Mouse (Mus musculus): ENCODE data around the gene Fam122a. TPM values are rescaled to one million over a fixed set of nuclear protein-coding genes. Genes with fewer than 3 reads are reported as not detected.

Gene Fam122a
- total and polyA plus RNA-seq, 2 experiments from 2014 or later = 19.7 to 61.4 TPM

DNA sequence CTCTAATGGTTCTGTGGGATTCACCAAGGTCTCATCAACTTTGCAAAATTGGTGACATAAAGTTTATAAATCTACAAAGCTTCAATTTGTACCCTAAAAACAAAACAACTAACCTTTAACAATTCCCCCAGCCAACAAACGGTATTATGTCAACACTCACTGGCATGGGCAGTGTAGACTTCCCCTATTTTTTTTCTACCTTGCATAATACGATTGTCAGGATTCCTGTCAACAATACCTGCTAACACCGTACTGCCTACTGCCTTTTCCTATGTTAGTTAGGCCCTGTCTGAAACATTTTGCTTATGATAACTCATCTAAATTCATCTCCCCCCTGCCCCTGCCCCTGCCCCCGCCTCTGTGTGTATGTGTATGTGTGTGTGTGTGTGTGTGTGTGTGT, 16.7 kb upstream of the Fam122a start:
- WGBS = 81% methylated on average over 4 of the region's 4 CpGs
- Histone ChIP-seq H3K9me3 (ENCODE audit: low read length) (no peaks in the 10 kb centered on the region), H3K27me3 (ENCODE audit: insufficient read depth, low read length) (no peaks in the 10 kb centered on the region), H3K4me1 (ENCODE audit: insufficient read depth, low read length) (no peaks in the 10 kb centered on the region), H3K36me3 (ENCODE audit: insufficient read depth, low read length) (no peaks in the 10 kb centered on the region), H3K4me2 (ENCODE audit: low read depth, low read length, poor library complexity, severe bottlenecking) (no peak overlapping the region), H3K9ac (replicated peaks; ENCODE audit: low read length, poor library complexity, severe bottlenecking) (no peak overlapping the region), H3K27ac (ENCODE audit: low read depth, low read length) (no peak overlapping the region), H3K4me3 (ENCODE audit: low read depth, low read length) (no peak overlapping the region)
- no peak for TF ChIP-seq CTCF (IDR thresholded peaks at IDR 0.05)
- no peak for ATAC-seq (ENCODE audit: low FRiP score)
- no peak for DNase-seq (ENCODE audit: low spot score)

- no peak overlapping the region for H3K9ac ChIP-seq (replicated peaks; ENCODE audit: low read length, poor library complexity, severe bottlenecking)
- no peak overlapping the region for H3K4me3 ChIP-seq (ENCODE audit: low read depth, low read length)
- H3K9me3 ChIP-seq (ENCODE audit: low read length) = no peaks in the 10 kb centered on the region
- H3K27me3 ChIP-seq (ENCODE audit: insufficient read depth, low read length) = no peaks in the 10 kb centered on the region
- H3K4me1 ChIP-seq (ENCODE audit: insufficient read depth, low read length) = no peaks in the 10 kb centered on the region
- H3K36me3 ChIP-seq (ENCODE audit: insufficient read depth, low read length) = no peaks in the 10 kb centered on the region
- WGBS = 22% methylated on average over 3 of the region's 3 CpGs
- DNase-seq (ENCODE audit: low spot score) = no peak
- no peak overlapping the region for H3K27ac ChIP-seq (ENCODE audit: low read depth, low read length)
- no peak for TF ChIP-seq CTCF (IDR thresholded peaks at IDR 0.05)
- ATAC-seq (ENCODE audit: low FRiP score) = no peak
- H3K4me2 ChIP-seq (ENCODE audit: low read depth, low read length, poor library complexity, severe bottlenecking) = no peak overlapping the region
These were observed 14.7 kb upstream of the Fam122a start for GRCm38 (mm10) chr19:24491824-24492223.

GRCm38 (mm10) chr19:24490275-24490674, 13.1 kb upstream of the Fam122a start:
- Histone ChIP-seq H3K9ac (replicated peaks; ENCODE audit: low read length, poor library complexity, severe bottlenecking) (no peak overlapping the region), H3K4me2 (ENCODE audit: low read depth, low read length, poor library complexity, severe bottlenecking) (no peak overlapping the region), H3K27ac (ENCODE audit: low read depth, low read length) (no peak overlapping the region), H3K27me3 (ENCODE audit: insufficient read depth, low read length) (no peaks in the 10 kb centered on the region), H3K4me3 (ENCODE audit: low read depth, low read length) (no peak overlapping the region), H3K4me1 (ENCODE audit: insufficient read depth, low read length) (no peaks in the 10 kb centered on the region), H3K9me3 (ENCODE audit: low read length) (no peaks in the 10 kb centered on the region), H3K36me3 (ENCODE audit: insufficient read depth, low read length) (no peaks in the 10 kb centered on the region)
- no peak for TF ChIP-seq CTCF (IDR thresholded peaks at IDR 0.05)
- DNase-seq (ENCODE audit: low spot score) (no peak), ATAC-seq (ENCODE audit: low FRiP score) (no peak)
- 84% methylated on average over 5 of the region's 5 CpGs for WGBS

DNA sequence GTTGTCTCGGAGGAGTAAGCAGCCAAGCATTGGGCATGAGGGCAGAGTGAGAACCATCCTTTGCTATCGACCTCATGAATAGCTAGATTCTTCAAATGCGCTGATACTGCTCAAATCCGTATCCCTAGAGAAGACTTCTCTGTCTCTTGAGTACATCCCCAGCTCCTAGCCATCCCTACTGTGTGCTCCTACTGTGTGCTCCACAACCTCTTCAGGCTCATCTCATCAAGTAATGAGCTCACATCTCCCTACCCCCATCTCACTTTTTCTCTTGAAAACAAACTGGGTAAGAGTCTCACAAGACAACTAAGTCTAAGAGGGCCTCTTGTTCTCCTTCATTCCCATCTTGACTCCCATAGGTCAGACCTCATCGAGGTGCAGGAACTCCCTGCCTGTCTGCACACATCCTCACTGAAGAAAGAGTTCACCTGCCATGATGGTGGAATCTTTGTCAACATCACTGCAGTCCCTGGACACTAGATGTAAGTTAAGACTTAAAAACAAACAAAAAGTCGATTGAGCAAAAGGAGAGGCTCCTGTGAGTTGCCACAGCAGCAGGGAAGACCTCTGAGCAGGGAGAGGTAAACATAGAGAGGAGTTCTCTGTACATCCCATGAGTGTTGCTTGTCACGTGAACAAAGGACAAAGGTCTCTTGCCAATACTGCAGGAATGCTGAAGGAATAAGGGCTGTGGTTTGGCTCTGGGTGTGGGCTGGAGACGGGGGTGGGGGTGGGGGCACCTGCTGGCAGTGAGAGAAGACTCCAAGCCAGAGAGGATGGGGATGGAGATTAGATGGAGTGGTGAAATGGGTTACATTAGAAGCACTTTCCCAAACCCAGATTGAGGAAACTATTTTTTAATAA, 9.5 kb upstream of the Fam122a start:
- no peaks in the 10 kb centered on the region for H3K36me3 ChIP-seq (ENCODE audit: insufficient read depth, low read length)
- H3K4me2 ChIP-seq (ENCODE audit: low read depth, low read length, poor library complexity, severe bottlenecking) = no peak overlapping the region
- no peaks in the 10 kb centered on the region for H3K4me1 ChIP-seq (ENCODE audit: insufficient read depth, low read length)
- no peak overlapping the region for H3K9ac ChIP-seq (replicated peaks; ENCODE audit: low read length, poor library complexity, severe bottlenecking)
- H3K4me3 ChIP-seq (ENCODE audit: low read depth, low read length) = no peak overlapping the region
- no peak overlapping the region for H3K27ac ChIP-seq (ENCODE audit: low read depth, low read length)
- ATAC-seq (ENCODE audit: low FRiP score) (no peak), DNase-seq (ENCODE audit: low spot score) (no peak)
- H3K27me3 ChIP-seq (ENCODE audit: insufficient read depth, low read length) = no peaks in the 10 kb centered on the region
- 75% methylated on average over 8 of the region's 8 CpGs for WGBS
- TF ChIP-seq CTCF (IDR thresholded peaks at IDR 0.05) = no peak
- no peaks in the 10 kb centered on the region for H3K9me3 ChIP-seq (ENCODE audit: low read length)

- DNase-seq (ENCODE audit: low spot score) = no peak
- WGBS = 5% methylated on average over 4 of the region's 4 CpGs
- H3K4me1 ChIP-seq (ENCODE audit: insufficient read depth, low read length) = no peaks in the 10 kb centered on the region
- H3K27me3 ChIP-seq (ENCODE audit: insufficient read depth, low read length) = no peaks in the 10 kb centered on the region
- H3K9ac ChIP-seq (replicated peaks; ENCODE audit: low read length, poor library complexity, severe bottlenecking) = no peak overlapping the region
- H3K4me3 ChIP-seq (ENCODE audit: low read depth, low read length) = no peak overlapping the region
- no peak overlapping the region for H3K27ac ChIP-seq (ENCODE audit: low read depth, low read length)
- no peaks in the 10 kb centered on the region for H3K9me3 ChIP-seq (ENCODE audit: low read length)
- TF ChIP-seq CTCF (IDR thresholded peaks at IDR 0.05) = no peak
- H3K36me3 ChIP-seq (ENCODE audit: insufficient read depth, low read length) = no peaks in the 10 kb centered on the region
- no peak overlapping the region for H3K4me2 ChIP-seq (ENCODE audit: low read depth, low read length, poor library complexity, severe bottlenecking)
- ATAC-seq (ENCODE audit: low FRiP score) = no peak
These were observed 7.5 kb upstream of the Fam122a start for GRCm38 (mm10) chr19:24484612-24485194.

DNA sequence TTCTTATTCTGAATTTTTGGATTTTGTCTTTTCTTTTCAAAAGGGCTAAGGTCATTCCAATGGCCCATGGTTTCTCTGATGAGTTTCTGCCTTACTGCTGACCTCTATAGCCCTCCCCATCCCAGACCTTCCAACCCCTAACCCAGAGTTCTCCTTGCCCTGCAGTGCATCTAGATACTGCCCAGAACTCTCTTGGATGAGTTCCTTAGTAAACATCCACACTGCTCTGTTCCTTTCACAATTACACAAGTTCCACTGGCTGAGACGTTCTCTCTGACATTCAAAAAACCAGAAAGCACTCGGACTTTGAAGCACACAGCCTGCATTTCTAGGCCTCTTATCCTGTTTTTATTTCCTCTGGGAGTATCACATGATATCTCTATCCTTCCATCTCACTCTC, 3.8 kb upstream of the Fam122a start:
- no peaks in the 10 kb centered on the region for H3K36me3 ChIP-seq (ENCODE audit: insufficient read depth, low read length)
- DNase-seq (ENCODE audit: low spot score) (no peak), ATAC-seq (ENCODE audit: low FRiP score) (no peak)
- 56% methylated on average over 2 of the region's 2 CpGs for WGBS
- no peak overlapping the region for H3K9ac ChIP-seq (replicated peaks; ENCODE audit: low read length, poor library complexity, severe bottlenecking)
- no peak overlapping the region for H3K27ac ChIP-seq (ENCODE audit: low read depth, low read length)
- H3K9me3 ChIP-seq (ENCODE audit: low read length) = no peaks in the 10 kb centered on the region
- H3K4me1 ChIP-seq (ENCODE audit: insufficient read depth, low read length) = no peaks in the 10 kb centered on the region
- no peaks in the 10 kb centered on the region for H3K27me3 ChIP-seq (ENCODE audit: insufficient read depth, low read length)
- H3K4me2 ChIP-seq (ENCODE audit: low read depth, low read length, poor library complexity, severe bottlenecking) = no peak overlapping the region
- TF ChIP-seq CTCF (IDR thresholded peaks at IDR 0.05) = no peak
- no peak overlapping the region for H3K4me3 ChIP-seq (ENCODE audit: low read depth, low read length)

Measured in midbrain, postnatal 0 days (tissue).